Mouse (Mus musculus): ENCODE measurements around the gene Hspa1l. TPM values are rescaled to one million over a fixed set of nuclear protein-coding genes. Genes with fewer than 3 reads are reported as not detected.
"Not testable (repeated sequence)": the region's sequence is repeated elsewhere in the genome, so short reads cannot be mapped to it uniquely, and the experiment has no call there.

The Hspa1l gene
- total RNA-seq, 4 experiments from 2014 or later: 19.4 to 26.1 (median 20.2) TPM

- no peak for DNase-seq (ENCODE audit: low spot score in 2 of 2)
Observed at GRCm38 (mm10) chr17:35002153-35002865, 29.8 kb downstream of the Hspa1l start.

DNA sequence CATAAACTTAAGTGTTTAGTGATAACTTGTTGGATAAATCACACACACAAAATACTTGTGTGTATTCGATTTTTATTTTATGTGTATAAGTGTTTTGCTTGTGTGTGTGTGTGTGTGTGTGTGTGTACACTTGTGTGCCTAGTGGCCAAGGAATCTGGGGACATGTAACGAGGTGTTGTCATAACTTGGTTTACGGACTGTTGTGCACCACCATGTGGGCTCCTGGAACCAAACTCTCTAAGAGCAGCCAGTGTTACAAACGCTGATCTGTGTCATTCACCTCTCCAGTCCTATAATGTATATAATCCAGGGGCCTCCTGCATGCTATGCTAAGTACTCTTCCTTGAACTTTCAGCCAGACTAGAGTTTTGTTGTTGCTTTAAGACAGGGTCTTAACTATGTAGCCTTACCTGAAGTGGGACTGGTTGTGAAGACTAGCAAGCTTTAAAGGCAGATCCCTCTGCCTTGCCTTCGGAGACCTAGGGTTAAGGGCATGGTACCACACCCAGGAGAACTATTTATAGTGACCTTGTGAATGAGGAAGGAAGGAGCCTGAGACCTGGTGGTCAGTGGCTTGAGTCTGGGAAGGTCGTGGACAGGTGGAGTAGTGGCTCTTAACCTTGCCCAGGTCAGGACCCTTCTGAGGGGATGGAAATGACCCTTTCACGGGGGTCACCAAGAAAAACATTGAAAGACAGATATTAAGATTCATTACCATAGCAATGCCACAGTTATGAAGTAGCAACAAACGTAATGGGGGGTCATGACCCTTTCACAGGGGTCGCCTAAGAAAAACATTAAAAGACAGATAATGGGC lies 30.7 kb downstream of the Hspa1l start:
- no peak for DNase-seq (ENCODE audit: low spot score in 2 of 2)

GRCm38 (mm10) chr17:35004075-35004717 lies 31.7 kb downstream of the Hspa1l start:
- DNase-seq (ENCODE audit: low spot score in 2 of 2): no peak

- no peak for DNase-seq (ENCODE audit: low spot score in 2 of 2)
Observed at GRCm38 (mm10) chr17:35005158-35005557, 32.7 kb downstream of the Hspa1l start.

DNA sequence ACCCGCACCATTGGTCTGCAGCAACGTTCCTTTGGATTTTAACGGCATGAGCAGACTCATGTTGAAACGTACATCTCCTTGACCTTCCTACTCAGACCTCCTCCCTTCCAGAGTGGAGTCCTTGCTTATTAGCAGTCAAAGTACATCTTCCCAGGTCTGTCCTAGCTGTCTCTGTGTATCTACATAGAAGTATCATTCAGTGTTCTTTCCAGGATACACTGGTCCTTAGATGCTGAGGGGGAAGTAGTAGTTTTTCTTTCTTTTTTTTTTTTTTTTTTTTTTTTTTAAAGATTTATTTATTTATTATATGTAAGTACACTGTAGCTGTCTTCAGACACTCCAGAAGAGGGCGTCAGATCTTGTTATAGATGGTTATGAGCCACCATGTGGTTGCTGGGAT lies 33.4 kb downstream of the Hspa1l start:
- DNase-seq (ENCODE audit: low spot score in 2 of 2): not testable (repeated sequence)

GRCm38 (mm10) chr17:35007387-35007991 lies 35.0 kb downstream of the Hspa1l start:
- DNase-seq (ENCODE audit: low spot score in 2 of 2): no peak

DNA sequence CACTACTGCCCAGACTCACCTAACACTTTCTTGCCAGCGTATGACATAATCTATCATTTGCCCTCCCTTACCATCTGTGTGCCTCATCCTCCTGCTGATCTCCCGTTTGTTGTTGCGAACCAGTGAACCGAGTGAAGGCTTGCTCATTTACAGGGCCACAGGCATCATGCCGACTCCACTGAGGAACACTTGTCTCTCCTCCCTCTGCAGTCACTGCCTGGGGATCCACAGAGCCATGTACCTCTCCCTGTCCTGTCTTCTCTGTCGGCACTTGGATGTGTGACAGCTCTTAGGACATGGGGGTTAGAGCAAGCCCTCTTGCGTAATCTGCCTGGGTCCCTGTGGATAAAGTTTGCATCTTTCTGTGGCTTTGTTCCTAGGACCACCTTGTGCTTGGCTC lies 37.1 kb downstream of the Hspa1l start:
- no peak for DNase-seq (ENCODE audit: low spot score in 2 of 2)

- no peak for DNase-seq (ENCODE audit: low spot score in 2 of 2)
Observed at GRCm38 (mm10) chr17:35011440-35011839, 38.9 kb downstream of the Hspa1l start.

DNA sequence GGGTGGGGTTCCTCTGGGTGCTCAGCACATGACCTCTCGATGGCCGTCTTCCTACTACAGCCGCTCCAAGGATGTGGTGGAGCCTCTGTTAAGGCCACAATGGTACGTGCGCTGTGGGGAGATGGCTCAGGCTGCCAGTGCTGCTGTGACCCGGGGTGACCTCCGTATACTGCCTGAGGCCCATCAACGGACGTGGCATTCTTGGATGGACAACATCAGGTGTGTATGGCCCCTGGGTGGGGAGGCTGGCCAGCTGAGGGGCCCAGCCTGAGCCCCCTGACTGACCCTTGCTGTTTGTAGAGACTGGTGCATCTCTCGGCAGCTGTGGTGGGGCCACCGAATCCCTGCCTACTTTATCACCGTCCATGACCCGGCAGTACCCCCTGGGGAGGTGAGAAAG lies 39.9 kb downstream of the Hspa1l start:
- DNase-seq (ENCODE audit: low spot score in 2 of 2): no peak

DNA sequence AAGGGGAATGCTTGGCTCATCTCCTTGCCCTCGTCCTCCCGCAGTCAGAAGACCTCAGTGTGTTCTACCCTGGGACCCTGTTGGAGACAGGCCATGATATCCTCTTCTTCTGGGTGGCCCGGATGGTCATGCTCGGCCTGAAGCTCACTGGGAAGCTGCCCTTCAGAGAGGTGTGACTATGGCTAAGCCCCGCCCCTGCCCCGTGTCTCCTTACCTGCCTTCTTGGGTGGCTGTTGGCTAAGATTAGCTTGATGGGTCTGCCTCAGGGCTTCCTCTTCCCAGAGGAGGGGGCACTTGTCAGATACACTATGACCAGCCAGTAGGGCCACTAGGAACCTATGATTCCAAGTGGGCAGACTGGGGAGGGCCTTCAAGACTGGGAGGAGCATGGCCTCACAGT lies 40.7 kb downstream of the Hspa1l start:
- no peak for DNase-seq (ENCODE audit: low spot score in 2 of 2)

- DNase-seq (ENCODE audit: low spot score in 2 of 2): no peak
Observed at GRCm38 (mm10) chr17:35015296-35015695, 42.8 kb downstream of the Hspa1l start.

DNA sequence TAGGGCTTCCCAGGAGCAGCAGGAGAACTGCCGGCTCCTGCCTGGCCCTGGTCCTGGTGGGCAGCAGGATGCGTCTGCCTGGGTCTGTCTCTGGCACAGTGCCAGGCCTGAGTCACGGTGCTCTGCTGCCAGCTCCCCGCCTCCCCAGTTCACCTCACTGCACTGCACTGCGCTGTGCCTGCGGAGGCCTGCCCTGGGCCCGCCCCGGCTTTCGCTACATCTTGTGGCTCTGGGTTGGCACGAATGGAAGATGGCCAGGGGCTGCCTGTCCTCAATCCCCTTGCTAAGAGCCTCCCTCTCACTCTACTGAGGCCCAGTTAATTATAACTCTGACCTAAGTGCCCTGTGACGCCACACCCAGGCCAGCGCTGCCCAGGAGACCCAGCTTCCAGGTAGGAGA lies 43.9 kb downstream of the Hspa1l start, which contains the start of gene Vwa7:
Gene Vwa7, plus strand, starts transcription at position 204 of the 400 bp plus-strand sequence.
- peak; percentile 35 to 43 for DNase-seq (ENCODE audit: low spot score in 2 of 2)

- no peak for DNase-seq (ENCODE audit: low spot score in 2 of 2)
Observed at GRCm38 (mm10) chr17:35016791-35017705, 44.5 kb downstream of the Hspa1l start.

DNA sequence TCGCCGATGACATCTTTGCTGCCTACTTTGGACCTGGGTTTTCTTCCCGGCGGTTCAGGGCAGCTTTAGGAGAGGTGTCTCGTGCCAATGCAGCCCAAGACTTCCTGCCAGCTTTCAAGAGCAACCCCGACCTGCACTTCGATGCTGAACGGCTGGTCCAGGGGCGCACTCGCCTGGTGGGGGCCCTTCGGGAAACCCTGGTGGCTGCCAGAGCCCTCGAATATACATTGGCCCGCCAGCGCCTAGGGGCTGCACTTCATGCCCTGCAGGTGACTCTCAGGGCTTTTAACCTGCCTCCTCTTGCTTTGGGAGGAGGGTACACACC lies 45.2 kb downstream of the Hspa1l start:
- no peak for DNase-seq (ENCODE audit: low spot score in 2 of 2)

DNA sequence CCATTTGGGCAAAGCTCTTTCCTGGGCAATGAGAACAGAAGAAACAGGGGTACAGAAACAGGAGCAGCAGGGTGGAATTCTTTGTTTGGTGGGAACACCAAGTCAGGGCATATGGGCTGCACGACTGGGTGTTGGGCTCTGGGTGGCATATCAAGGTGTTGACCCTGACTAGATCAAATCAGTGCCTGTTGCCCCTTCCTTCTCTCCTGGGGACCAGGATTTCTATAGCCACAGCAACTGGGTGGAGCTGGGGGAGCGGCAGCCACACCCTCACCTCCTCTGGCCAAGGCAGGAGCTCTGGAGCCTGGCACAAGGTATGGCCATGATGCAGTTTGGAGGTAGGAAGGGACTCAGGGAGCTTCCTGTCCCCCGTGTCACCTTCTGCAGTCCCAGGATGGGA lies 45.7 kb downstream of the Hspa1l start:
- no peak for DNase-seq (ENCODE audit: low spot score in 2 of 2)

GRCm38 (mm10) chr17:35019894-35020293 lies 47.4 kb downstream of the Hspa1l start:
- DNase-seq (ENCODE audit: low spot score in 2 of 2): no peak

DNA sequence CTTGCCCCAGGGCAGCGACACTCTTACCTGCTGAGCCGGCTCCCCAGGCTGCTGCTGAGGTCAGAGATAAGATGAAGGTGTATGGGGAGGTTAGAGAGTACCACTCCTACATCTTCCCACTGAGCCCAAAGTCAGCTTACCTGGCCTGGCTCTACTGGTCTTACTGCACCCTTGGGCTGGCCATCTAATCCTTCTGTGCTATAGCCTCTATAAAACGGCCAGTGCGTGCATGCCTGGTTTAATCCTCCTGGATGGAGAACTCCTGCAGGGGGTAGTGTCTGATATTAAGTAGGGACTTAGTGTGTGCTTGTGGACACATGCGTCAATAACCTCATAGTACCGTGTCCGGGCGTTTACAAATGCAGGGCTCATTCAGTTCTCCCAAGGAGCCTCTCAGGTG lies 48.0 kb downstream of the Hspa1l start:
- DNase-seq (ENCODE audit: low spot score in 2 of 2): no peak

GRCm38 (mm10) chr17:35021163-35021808 lies 48.8 kb downstream of the Hspa1l start:
- DNase-seq (ENCODE audit: low spot score in 2 of 2): peak; percentile 80 to 87

- DNase-seq (ENCODE audit: low spot score in 2 of 2): no peak
Observed at GRCm38 (mm10) chr17:35021842-35022477, 49.5 kb downstream of the Hspa1l start.

DNA sequence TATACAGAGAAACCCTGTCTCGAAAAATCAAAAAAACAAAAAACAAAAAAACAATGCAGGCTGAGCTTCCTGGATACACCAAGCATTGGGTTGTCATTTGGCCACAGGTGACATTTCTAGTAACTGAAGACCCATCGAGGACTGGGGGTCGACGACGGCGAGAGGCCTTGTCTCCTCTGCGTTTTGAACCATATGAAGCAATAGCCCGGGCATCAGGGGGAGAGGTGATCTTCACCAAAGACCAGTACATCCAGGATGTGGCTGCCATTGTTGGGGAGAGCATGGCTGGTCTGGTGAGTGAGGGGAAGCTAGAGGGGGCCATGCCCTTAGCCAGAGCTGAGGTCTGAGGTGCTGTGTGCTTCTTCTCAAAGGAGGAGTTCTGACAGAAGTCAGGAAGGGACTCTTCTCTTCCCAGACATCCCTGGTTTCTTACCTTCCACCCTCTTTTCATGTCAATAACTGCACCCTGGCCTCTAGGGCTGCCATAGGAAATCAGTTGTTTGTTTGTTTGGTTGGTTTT lies 50.1 kb downstream of the Hspa1l start:
- no peak for DNase-seq (ENCODE audit: low spot score in 2 of 2)

Measured in gastrocnemius, adult 8-10 months (tissue).